Mouse (Mus musculus) telencephalon, adult 2 months (tissue): ENCODE results near the gene Hus1b.

ENCODE experiments used
- DNase-seq: peaks from one replicate; pipeline ENCODE4 v3.0.0-alpha.2; 2011; ENCODE audit warnings: low read depth, low spot score

The Hus1b gene

DNA sequence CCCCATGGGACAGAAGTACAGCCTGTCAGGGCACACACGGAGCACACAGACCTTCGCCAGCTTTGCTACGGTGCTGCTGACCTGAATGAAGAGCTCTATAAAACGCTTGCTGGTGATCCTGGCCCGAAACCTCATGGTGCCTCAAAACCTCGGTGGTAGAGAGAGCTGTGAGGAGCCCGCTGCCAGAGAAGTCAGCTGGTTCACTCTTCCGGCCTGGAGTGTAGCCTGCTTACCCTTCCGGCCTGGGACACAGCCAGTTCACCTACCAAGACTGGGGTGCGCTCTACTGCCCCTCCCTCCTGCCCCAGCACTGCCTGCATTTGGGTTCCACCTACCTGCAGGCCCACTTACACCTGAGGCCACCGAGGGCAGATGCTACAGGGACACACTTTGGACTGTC is at the start of gene Hus1b:
Hus1b (minus strand) TSS at position 220 of the 400 bp plus-strand sequence.
- no peak for DNase-seq

DNA sequence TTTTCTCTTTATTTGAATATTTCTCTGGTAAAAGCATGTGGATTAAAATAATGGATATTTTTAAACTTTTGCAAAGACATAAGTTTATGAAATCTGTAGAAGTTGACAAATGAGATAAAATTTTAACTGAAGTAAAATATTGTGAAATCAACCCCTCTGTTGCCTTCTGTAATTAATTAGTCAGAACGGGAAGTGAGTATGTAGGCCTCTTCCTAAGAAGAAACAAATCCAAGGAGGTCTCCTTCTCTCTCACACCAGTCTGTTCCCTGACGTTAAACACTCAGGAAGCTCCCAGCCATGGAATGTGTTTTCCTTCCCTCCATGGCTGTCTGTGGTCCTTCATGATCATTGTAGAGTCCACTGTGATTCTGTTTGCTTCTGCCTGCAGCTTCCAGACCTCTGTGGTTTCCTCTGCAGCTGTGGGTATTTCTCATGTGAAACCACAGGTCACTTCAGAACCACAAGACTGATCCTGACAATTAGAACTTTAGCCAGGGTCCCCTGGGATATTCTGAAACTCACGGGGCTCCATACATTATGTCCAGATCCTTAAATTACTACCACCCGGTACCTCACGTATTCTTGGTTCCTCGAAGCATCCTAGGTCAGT is 46.8 kb upstream of the Hus1b start:
- DNase-seq, result no peak

DNA sequence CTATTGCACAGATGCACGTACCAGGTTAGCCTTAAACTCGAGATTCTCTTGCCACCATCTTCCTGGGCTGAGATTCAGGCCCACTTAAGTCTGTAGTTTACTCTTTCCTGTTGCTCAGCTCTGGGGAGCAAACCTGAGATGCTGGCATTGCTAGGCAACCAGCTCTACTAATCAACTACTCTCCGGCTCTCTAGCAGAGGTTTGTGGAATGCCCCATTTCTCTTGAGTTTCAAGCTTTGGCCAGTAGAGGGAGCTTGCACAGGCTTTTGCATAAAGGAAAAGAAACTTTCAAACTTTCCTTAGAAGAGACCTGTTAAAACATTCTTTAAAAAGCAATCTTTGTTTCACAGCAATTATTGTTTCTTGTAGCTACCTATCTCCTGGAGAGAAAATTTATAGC is 46.3 kb upstream of the Hus1b start:
- DNase-seq, result peak; percentile 50

DNA sequence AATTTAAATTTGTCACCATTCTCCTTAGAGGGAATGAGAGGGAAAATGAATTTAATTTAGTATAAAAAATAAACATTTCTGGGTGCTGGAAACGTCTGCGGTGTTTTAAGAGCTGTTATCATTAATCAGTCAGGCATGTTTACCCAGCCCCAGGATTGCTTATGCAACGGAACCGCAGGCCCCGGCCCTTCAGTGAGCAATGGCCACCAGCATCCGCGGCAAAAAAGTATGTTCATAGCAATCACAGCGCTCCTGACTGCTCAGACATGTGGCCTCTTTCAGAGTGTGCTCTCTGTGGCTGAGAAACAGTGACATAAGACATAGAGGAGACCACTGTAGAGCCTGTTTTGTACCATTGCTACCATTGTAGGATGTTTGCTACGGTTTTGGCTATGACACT is 42.7 kb upstream of the Hus1b start:
- DNase-seq, result no peak

DNA sequence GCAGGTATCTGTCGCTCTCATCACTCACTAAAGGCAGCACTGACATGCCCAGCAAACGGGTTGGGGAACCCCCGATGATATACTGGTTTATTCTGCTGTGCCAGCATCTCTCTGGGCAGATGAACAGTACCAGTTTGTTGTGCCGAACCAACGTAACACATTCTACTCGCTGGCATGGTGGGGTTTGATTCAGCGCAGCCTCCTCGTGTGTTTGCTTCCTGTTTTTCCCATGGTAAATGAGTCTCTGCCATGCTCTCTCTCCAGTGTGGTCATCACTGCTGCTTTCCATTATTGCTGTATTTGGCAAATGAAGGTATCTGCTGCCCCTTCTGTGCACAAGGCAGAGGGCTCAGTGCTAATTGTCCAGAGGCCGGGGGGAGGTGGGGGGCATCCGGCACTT is 42.2 kb upstream of the Hus1b start:
- no peak for DNase-seq

DNA sequence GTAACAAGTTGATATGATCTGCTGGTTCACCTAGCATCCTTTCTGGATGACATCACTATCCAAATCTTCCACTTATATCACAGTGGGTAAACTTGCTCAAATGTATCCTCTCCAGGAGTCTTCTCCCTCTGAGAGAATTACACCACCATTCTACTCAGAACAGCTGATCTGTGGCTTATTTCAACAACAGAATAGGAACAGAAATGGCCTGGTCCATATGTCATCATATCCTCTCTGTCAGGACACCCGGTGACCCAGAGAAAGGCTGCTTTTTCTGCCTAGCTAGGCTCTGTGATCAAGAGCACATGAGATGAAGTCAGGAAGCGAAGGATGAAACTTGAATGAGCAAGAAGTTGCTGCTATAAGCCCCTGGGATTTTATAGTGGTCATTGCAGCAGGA is 40.1 kb upstream of the Hus1b start:
- DNase-seq, result no peak

DNA sequence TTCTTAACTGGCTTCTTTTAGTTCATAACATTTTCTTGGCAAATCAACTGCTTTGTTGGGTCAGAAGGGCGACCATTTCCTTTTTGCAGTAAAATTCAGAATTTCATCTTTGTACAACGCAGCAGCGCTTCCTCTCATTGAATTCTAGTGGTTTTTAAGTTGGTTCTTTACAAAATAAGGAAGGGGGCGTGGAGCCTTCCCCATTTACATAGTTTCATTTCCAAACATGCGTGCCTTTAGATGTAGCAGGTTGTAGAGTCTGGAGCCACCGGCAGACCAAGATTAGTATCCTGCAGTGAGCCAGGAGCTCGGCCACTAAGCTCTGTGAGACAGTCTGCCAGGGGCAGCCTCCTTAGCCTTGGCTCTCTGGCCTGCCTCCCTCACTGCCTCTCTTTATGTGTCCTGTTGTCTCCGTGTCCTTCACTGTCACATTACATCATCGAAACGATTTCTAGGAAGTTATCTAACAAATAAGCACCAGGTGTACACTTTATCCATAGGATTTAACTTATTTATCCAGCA is 39.4 kb upstream of the Hus1b start:
- DNase-seq, result no peak

DNA sequence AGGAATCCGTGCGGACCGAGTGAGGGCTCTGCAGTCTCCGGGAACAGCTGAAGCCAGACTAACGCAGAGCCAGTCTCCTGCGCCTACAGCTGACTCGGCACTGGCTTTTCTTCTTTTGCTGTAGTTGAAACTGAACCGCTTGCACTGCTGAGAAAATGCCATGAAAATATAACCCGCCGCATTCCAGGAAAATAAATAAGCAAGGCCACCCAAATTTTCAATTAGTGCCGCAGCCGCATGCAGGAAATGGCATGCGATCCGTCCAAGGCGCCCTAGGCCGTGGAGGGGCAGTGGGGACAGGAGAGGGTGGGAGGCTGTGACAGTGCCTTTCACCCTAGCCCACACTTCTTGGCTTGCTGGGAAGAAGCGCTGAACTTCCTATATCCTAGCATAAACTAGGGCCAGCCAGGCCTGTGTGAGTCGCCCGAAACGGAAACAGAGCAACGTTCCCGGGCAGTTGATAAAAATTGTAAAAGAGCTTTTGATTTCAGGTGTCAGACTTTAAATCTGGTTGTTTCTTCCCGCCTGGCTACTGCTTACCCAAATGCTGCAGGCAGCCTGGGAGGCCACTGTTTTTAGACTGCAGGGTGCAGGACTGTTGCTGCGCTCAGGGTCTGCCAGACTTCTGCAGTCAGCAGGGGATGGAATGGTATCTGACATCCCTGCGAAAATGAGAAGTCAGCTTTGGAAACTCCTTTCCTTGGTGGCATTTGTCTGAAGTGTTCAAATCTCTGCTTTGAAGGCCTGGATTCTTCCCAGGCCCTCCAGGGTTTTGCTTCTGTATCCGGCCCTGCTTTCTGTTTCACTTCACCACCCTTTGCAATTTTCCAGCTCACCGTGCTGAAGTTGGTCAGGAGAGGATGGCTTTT is 38.3 kb upstream of the Hus1b start:
- no peak for DNase-seq

DNA sequence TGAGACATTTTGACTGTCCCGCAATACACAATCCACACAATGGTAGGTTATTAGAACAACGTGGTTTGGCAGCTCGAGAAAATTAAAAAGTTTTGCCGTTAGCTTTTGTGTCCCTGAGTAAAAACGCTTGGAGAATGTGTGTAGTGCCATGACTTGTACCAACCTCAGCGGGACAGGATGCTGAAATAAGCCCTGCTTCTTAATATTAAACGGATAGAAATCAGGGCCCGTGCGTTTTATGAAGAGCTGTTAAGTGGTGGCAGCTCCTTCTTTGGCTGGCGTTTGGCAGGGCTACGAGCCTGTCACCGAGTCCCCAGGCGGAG is 37.7 kb upstream of the Hus1b start:
- no peak for DNase-seq

DNA sequence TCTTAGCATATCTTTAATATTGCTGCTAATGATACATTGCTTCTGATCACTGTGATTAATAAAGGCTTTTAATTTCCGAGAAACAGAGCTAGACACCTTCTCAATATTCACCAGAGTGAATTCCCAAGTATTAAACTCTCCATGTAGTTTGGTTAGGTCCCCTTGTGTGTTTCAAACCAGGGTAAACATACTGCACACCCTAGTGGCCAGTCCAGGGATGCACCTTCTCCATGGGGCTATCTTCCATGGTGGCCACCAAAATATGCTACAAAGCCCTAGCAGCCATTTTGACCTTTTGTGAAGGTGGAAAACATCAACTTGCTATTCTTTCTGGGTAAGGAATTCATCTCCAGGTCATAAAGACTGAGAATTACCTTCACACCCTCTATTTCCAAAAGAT is 34.1 kb upstream of the Hus1b start:
- no peak for DNase-seq

DNA sequence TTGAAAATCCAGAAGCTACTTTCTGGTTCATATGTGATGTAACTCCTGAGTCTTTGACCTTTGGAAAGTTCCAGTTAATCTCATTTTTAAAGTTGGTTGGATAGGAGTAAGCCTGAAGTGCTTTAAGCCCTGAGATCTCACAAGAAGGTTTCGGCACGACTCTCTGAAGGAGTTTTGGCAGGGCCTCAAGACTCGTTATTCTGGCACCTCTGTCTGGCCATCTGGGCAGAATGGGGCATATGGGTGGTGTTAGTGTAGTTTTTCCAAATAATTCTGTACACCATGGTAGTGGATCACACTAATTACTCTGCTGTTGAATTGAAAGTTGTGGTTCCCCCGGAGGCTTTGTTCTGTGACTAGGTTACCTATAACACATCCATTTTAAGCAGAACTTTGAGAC is 30.7 kb upstream of the Hus1b start:
- DNase-seq, result no peak

DNA sequence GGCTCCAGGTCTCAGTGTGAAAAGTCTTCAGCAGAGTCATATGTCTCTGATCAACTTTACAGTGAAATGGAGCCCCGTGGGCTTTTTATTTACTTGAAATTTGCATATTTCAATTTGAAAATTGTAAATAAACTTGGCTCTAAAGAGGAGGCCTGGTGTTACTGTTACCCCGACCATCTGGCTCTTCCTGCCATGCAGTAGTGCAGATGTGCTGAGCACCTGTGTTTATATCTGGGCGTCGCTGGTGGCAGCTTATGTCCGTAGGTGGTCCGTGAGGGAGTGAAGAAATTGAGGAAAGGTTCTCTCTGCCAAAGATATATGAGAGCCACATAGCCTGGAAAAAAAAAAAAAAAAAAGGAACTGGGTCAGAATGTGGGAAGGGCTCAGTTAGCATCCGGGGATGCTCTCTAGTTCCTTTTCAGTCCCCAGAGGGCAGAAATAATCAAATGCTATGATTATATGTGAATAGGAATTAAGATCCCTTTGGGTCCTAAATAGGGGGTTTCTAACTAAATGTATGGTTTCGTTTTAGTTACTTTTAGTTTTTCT is 29.1 kb upstream of the Hus1b start:
- no peak for DNase-seq

DNA sequence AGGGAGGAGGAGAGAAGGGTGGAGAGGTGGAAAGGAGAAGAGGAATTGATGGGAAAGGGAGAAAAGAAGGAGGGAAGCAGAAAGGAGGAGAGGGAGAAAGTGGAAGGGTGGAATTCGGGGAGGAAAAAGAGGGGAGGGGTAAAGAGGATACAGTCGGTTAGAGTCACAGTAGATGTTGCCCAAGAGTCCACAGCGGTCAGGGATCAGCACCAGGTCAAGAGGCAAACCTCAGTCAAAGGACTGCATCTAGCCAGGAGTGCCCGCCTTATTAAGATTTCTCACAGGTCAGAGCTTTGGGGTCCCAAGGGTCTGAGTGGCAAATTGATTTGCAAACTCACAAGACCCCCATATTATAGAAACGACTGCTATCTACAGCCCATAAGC is 26.7 kb upstream of the Hus1b start:
- no peak for DNase-seq

DNA sequence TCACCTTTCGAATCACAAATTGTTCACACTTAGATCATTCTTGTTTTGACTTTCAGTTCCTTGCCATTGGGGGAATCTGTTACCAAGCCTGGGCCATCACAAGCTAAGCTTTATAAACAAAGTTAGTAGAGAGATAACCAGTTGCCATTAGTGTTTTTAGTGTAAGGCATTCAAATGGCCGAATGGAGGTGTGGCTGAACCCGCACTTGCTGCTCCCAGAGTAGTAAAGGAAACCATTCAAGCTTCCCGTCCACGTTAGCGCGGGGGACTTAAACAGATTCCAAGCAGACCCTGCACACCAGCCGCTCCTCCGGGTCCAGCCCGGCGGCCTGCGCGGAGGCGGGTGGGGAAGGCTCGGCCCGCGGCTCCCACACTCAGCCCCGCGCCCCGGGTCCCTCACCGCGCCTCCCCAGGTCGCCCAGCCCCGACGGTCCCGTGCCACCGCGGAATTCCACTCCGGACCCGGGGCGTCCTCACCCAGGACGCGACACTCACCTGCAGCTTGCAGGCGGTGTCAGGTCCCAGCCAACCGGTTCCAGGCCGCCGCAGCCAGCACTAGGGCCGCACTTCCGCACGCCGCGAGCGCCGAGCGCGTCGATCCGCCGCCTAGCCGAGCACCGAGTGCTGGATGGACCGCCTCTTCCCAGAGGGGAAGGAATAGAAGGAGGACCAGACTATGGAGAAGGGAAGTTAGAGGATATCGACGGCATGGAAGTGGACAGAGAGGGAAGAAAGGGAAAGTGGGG is 26.1 kb upstream of the Hus1b start, which contains the start of the genes Exoc2 and Gm5447:
Exoc2 (minus strand) TSS at position 593 of the 746 bp plus-strand sequence.
Gm5447 (plus strand) TSS at position 704 of the 746 bp plus-strand sequence.
- DNase-seq, result peak; percentile 73

DNA sequence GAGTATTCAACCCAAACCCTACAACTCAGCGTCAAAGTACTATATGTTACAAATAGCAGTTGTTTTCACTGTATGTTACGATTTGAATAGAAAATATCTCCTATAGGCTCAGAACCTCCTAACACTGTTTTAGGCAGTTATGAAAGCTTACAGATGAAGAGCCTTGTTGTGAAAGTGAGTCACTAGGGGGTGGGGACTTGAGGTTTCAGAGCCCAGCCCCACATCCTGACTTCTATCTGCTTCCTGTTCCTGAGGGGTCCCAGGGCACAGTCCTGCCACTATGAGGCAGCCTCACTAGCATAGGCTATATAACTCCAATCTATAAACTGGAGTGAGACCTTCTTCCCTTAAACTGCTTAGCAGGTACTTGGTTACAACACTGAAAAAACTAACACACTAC is 24.5 kb upstream of the Hus1b start:
- DNase-seq, result no peak

DNA sequence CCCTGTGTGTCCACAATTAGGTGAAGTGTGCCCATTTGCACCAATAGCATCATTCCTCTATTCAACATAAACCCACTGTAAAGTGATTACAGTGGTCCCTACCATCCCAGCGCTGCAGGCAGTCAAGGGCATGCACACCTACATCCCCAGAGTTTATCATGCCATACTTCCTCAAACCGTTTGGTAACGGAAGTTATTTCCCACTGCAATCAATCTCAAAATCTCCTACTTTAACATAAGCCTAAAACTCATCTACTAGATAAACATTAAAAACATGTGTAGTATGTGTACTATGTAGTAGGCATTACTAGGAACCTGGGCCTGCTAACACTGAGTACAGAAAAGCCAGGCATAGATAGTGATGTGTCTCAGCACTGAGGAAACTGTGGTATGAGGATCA is 23.5 kb upstream of the Hus1b start:
- no peak for DNase-seq

DNA sequence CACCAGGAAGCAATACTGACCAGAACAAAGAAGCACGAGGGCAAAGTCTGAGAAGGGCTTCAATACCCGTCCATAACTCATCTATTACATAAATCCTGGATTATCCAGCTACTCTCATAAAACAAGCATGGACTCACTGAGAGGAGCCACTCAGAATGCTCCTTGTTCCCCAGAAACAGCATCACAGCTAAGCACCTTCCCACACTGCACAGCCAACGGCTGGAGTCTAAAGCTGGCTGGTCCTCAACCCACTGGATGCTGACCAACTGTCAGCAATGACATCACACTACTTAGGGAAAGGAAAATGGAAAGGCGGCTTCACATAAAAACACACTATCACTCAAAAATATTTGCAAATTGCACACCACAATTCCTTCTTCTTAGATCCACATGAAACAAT is 20.8 kb upstream of the Hus1b start:
- no peak for DNase-seq

DNA sequence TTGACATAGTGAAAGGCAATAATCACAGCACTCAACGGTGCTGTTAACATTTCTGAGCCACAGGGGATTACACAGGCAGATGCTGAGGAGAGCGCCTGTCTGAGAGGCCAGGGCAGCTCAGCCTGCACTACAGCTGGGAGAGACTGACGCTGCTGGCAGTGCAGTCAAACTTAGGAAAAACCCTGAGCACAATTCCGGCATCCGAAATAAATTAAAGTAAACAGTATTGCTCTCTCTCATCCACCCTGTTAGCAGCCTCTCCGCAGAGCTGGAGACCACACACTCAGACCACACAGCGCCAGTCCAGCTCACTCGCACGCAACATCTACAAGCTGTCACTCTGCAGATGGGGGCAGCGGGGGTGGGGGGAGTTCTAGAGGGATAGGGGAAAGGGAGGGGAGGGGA is 18.9 kb upstream of the Hus1b start:
- no peak for DNase-seq

DNA sequence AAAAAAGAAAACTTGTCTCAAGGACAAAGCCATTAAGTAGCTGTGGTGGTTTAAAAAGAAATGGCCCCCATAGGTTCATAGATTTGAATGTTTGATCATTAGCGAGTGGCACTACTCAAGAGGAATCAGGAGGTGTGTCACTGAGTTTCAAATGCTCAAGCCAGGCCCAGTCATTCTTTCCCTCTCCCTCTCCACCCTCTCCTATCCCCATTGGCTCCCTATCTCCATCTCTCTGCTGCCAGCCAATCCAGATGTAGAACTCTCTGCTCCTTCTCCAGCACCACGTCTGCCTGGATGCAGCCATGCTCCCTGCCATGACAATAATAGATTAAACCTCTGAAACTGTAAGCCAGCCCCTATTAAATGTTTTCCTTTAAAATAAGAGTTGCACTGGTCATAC is 14.4 kb upstream of the Hus1b start:
- DNase-seq, result no peak

DNA sequence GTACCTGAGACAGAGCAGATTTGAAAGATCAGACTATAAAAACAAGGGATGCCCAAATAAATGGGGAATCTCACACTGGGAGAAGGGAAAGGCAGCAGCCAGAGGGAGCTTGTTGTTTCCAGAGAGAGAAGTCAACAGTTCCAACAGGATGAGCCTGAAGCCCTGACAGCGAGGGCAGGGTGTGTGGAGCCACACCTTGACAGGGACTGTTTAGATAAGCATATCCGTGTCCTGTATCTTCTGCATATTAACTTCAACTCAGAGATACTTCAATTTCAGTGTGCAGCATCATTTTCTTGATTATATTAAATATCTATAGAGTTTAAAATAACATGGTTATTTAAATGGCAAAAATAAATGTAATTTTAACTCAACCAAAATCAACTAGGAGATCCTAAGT is 13.2 kb upstream of the Hus1b start:
- no peak for DNase-seq

DNA sequence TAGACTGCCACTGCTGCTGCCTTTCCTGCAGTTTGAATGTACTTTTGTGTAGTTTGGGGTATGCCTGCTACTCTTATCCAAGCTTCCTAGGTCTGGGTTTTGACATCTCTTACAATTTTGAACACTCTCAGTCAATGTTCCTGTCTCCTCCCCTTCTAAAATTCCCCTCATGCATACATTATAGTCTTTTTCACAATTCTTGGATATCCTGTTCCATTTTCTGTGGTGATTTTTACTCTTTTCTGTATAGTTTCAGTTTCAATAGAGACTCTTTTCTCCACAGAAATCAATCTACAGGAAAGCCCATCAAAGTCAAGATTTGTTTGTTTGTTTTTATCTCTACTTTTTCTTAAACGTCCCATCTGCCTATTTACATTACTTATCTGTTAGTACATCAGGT is 6.0 kb upstream of the Hus1b start:
- DNase-seq, result no peak

DNA sequence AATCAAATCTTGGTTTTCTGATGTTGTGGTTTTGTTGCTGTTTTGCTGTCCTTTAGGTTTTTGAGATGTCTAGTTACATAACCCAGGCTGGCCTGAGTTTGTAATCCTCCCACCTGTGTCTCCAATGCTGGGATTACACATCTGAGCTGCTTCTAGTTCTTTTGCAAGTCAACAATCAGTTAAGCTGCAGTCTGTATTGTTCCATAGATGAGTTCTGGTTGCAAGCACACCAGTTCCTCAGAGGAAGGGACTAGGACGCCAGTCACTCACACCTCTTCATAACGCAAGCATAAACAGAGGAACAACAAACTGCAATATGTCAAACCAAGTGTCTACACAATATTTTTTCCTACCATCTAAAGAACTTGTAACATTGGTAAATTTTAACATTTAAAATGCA is 4.5 kb upstream of the Hus1b start:
- no peak for DNase-seq
